Mouse (Mus musculus) myocyte (in vitro differentiated cells): Measurements from ENCODE around the gene Tpm1. TPM values are rescaled to one million over a fixed set of nuclear protein-coding genes. Genes with fewer than 3 reads are reported as not detected.

ENCODE experiments used
- H3K27me3 ChIP-seq: one replicate; pipeline ENCODE4 v1.6.1; 2011; ENCODE audit not compliant: control insufficient read depth, insufficient read depth, insufficient read length
- H3K36me3 ChIP-seq: one replicate; pipeline ENCODE4 v1.6.1; 2011; ENCODE audit not compliant: control insufficient read depth, insufficient read depth
- H3K4me2 ChIP-seq: one replicate; pipeline ENCODE4 v1.6.1; 2011; ENCODE audit warnings: low read depth, control low read depth
- H3K4me3 ChIP-seq: one replicate; pipeline ENCODE4 v1.5.1; 2011; ENCODE audit warnings: mild to moderate bottlenecking, control low read depth, moderate library complexity
- H3K79me2 ChIP-seq: one replicate; pipeline ENCODE4 v1.6.1; 2011; ENCODE audit not compliant: control insufficient read depth, insufficient read depth
- H3ac ChIP-seq: one replicate; pipeline ENCODE4 v1.6.1; 2011; ENCODE audit not compliant: control insufficient read depth, insufficient read length
- CEBPB ChIP-seq: IDR thresholded peaks from 2 replicates; pipeline ENCODE4 v1.6.1; 2011; ENCODE audit warnings: mild to moderate bottlenecking, moderate library complexity; ENCODE audit not compliant: poor library complexity, insufficient read depth, severe bottlenecking
- E2F4 ChIP-seq: IDR thresholded peaks from one replicate; pipeline ENCODE4 v1.6.1; 2011; ENCODE audit warnings: mild to moderate bottlenecking, control low read depth, moderate library complexity; ENCODE audit not compliant: insufficient read depth
- MAX ChIP-seq: IDR thresholded peaks from one replicate; pipeline ENCODE4 v1.6.1; 2011; ENCODE audit warnings: low read depth, mild to moderate bottlenecking, control low read depth
- MYOD1 ChIP-seq, 3 experiments: IDR thresholded peaks; one replicate each; pipeline ENCODE4 v1.6.1; 2011; ENCODE audit warnings: control low read depth in 2 of 3, low read depth in 2 of 3, mild to moderate bottlenecking in 2 of 3, moderate library complexity in 1 of 3; ENCODE audit not compliant: insufficient read length in 2 of 3, control insufficient read depth in 1 of 3
- MYOG ChIP-seq, 3 experiments: IDR thresholded peaks; one replicate each; pipeline ENCODE4 v1.6.1; 2011; ENCODE audit warnings: control low read depth in 2 of 3, low read depth in 2 of 3, mild to moderate bottlenecking in 2 of 3; ENCODE audit not compliant: insufficient read length in 2 of 3, control insufficient read depth in 1 of 3, insufficient read depth in 1 of 3
- POLR2A ChIP-seq: IDR thresholded peaks from one replicate; pipeline ENCODE4 v1.6.1; 2011; ENCODE audit warnings: low read depth, mild to moderate bottlenecking, control low read depth, moderate library complexity; ENCODE audit not compliant: insufficient read length
- POLR2AphosphoS2 ChIP-seq: IDR thresholded peaks from one replicate; pipeline ENCODE4 v1.6.1; 2011; ENCODE audit warnings: low read depth, control low read depth; ENCODE audit not compliant: insufficient read length
- REST ChIP-seq: IDR thresholded peaks from one replicate; pipeline ENCODE4 v1.6.1; 2011; ENCODE audit warnings: mild to moderate bottlenecking, control low read depth, moderate library complexity; ENCODE audit not compliant: insufficient read depth, insufficient read length
- SRF ChIP-seq: IDR thresholded peaks from one replicate; pipeline ENCODE4 v1.6.1; 2011; ENCODE audit warnings: low read depth; ENCODE audit not compliant: control insufficient read depth, insufficient read length
- TCF12 ChIP-seq: IDR thresholded peaks from one replicate; pipeline ENCODE4 v1.6.1; 2011; ENCODE audit warnings: mild to moderate bottlenecking, control low read depth; ENCODE audit not compliant: poor library complexity, insufficient read depth, severe bottlenecking
- TCF3 ChIP-seq: IDR thresholded peaks from one replicate; pipeline ENCODE4 v1.6.1; 2011; ENCODE audit warnings: low read depth, control low read depth; ENCODE audit not compliant: insufficient read length
- USF1 ChIP-seq: IDR thresholded peaks from one replicate; pipeline ENCODE4 v1.6.1; 2011; ENCODE audit warnings: low read depth, mild to moderate bottlenecking, control low read depth, moderate library complexity
- polyA plus RNA-seq: library from polyadenylated mRNA; unstranded; fragments of >200 nt; fragmentation: generic; extraction: Trizol; gene quantifications from one replicate; pipeline ENCODE4 v1.2.1, GENCODE M21; 2012; ENCODE audit warnings: missing spikeins

Tpm1 gene
- polyA plus RNA-seq, 1 experiment = 1,921 TPM

- TF ChIP-seq USF1 (no peak), MYOG (IDR thresholded peaks at IDR 0.05; ENCODE audit: control insufficient read depth in 1 of 3, insufficient read depth in 1 of 3, insufficient read length in 2 of 3, low read depth in 2 of 3) (no peak), CEBPB (no peak), SRF (no peak), POLR2A (peak; percentile 80), E2F4 (no peak), POLR2AphosphoS2 (peak; percentile 74), MYOD1 (IDR thresholded peaks at IDR 0.05; ENCODE audit: control insufficient read depth in 1 of 3, insufficient read length in 2 of 3, low read depth in 2 of 3) (peak in 1 of 3 experiments; percentile 20), MAX (no peak), REST (no peak), TCF3 (no peak), TCF12 (no peak)
- Histone ChIP-seq H3K79me2 (no peaks in the 10 kb centered on the region), H3K27me3 (no peaks in the 10 kb centered on the region), H3K4me3 (peak within 1 kb of the TSS; percentile 28), H3K4me2 (peak within 1 kb of the TSS; percentile 75), H3ac (peak within 1 kb of the TSS; percentile 39), H3K36me3 (peaks cover 3% of the 10 kb centered on the region)
Measured at GRCm38 (mm10) chr9:66975239-66975645, 74.0 kb downstream of the Tpm1 start, which contains the start of gene Lactb. TSS of gene Lactb (minus strand) at chr9:66975484.

DNA sequence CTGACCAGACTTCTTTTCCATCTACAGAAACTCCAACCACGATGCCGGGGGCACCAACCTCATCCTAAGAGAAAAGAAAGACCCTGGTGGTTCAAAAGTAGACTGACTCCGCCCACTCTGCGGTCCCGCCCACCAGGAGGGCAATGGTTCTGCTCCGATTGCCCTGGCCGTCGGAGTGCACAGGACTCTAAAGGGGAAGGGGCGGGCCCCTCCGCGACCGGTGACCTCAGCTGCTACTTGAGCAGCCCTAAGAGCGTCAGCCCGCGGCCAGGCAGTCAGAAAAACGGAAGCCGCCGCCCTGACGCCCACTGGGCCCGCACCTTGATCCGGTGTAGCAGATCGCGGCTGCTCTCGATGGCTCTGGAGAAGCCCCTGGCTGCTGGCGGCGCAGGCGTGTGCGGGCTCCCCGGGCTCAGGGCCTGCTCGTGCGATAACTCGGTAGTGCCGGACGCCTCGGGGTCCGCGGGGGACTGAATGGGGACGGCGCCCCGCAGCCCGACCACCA is 74.4 kb downstream of the Tpm1 start:
- H3K4me2 ChIP-seq = peak overlapping the region; percentile 75
- no peaks in the 10 kb centered on the region for H3K79me2 ChIP-seq
- H3K4me3 ChIP-seq = peak overlapping the region; percentile 28
- H3ac ChIP-seq = peak overlapping the region; percentile 39
- TF ChIP-seq USF1 (no peak), E2F4 (no peak), TCF12 (no peak)
- peaks cover 6% of the 10 kb centered on the region for H3K36me3 ChIP-seq
- no peaks in the 10 kb centered on the region for H3K27me3 ChIP-seq

Other genes starting within 250 kb of the Tpm1 start
- 2.7 TPM for gene Aph1c, start 214.7 kb downstream of the Tpm1 start, polyA plus RNA-seq
- 2.3 TPM for gene Rab8b, start 129.7 kb downstream of the Tpm1 start, polyA plus RNA-seq
- gene Rps27l, start 103.3 kb downstream of the Tpm1 start, polyA plus RNA-seq = 588 TPM
- gene Lactb, start 73.9 kb downstream of the Tpm1 start, polyA plus RNA-seq = 6.6 TPM